Mouse (Mus musculus): Measurements from ENCODE around the gene Vmn1r54. TPM values are rescaled to one million over a fixed set of nuclear protein-coding genes. Genes with fewer than 3 reads are reported as not detected.
"Not testable (repeated sequence)": the region's sequence is repeated elsewhere in the genome, so short reads cannot be mapped to it uniquely, and the experiment has no call there.

The Vmn1r54 gene
- total RNA-seq (2012; rRNA removed) = not detected in 2 replicates

DNA sequence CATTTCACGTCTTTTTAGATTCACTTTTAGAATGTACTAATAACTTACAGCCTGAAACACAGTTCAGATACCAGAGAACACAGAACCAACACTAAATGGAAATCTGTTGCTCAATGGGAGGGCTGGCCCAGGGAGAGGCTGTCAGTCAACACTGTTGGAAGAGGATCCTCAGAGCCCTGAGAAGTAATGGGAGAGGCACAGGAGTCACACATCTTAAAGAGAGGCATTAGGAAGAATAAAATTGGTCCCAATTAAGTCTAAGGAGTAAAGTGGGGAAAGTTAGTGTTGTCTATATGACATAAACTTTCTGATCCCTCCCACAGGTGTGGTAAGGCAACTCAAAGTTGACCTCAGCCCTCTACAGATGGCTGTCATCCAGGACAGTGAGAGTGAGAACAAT lies at the start of gene Vmn1r54:
Gene Vmn1r54 (plus strand): TSS at position 301 of the 400 bp plus-strand sequence.
- Histone ChIP-seq H3K4me1 (ENCODE audit: control insufficient read depth in 2 of 2, insufficient read depth in 2 of 2, low read length in 2 of 2, poor library complexity in 1 of 2) (no peaks in the 10 kb centered on the region), H3K9me3 (ENCODE audit: control insufficient read depth, insufficient read depth, low read depth, low read length) (no peaks in the 10 kb centered on the region), H3K9ac (ENCODE audit: insufficient read depth, low read depth, low read length, poor library complexity, severe bottlenecking) (no peak within 1 kb of the TSS), H3K36me3 (ENCODE audit: control insufficient read depth, insufficient read depth, low read length, poor library complexity, severe bottlenecking) (no peaks in the 10 kb centered on the region), H3K4me3 (ENCODE audit: insufficient read depth in 1 of 2, low read depth in 1 of 2, low read length in 2 of 2, poor library complexity in 1 of 2, severe bottlenecking in 1 of 2) (no peak within 1 kb of the TSS), H3K27ac (ENCODE audit: insufficient read depth, low read depth, low read length, poor library complexity, severe bottlenecking) (no peak within 1 kb of the TSS)
- in situ Hi-C loops (cut with MboI; ENCODE audit: low sequenced_read_pairs in 2 of 2, unreplicated experiment in 2 of 2) = no loop called here
- TF ChIP-seq MAFK (IDR thresholded peaks at IDR 0.05; ENCODE audit: insufficient read depth, low read depth, low read length) (no peak), ZC3H11A (IDR thresholded peaks at IDR 0.05; ENCODE audit: borderline replicate concordance, low read depth, low read length) (no peak), ZNF384 (IDR thresholded peaks at IDR 0.05; ENCODE audit: low read depth, low read length) (no peak), HCFC1 (IDR thresholded peaks at IDR 0.05; ENCODE audit: borderline replicate concordance, insufficient read depth, low read length) (no peak), CHD2 (IDR thresholded peaks at IDR 0.05; ENCODE audit: low read depth, low read length) (no peak)
- no peak for DNase-seq (ENCODE audit: low read depth, low spot score)

GRCm38 (mm10) chr6:90202493-90202892 lies 43.6 kb upstream of the Vmn1r54 start, which contains the start of gene V1ra8:
Gene V1ra8, plus strand, starts transcription at chr6:90202793.
- H3K27ac ChIP-seq (ENCODE audit: insufficient read depth, low read depth, low read length, poor library complexity, severe bottlenecking); H3K4me3 ChIP-seq (ENCODE audit: insufficient read depth in 1 of 2, low read depth in 1 of 2, low read length in 2 of 2, poor library complexity in 1 of 2, severe bottlenecking in 1 of 2); H3K9ac ChIP-seq (ENCODE audit: insufficient read depth, low read depth, low read length, poor library complexity, severe bottlenecking); H3K9me3 ChIP-seq (ENCODE audit: control insufficient read depth, insufficient read depth, low read depth, low read length); in situ Hi-C loops (cut with MboI; ENCODE audit: low sequenced_read_pairs in 2 of 2, unreplicated experiment in 2 of 2); H3K4me1 ChIP-seq (ENCODE audit: control insufficient read depth in 2 of 2, insufficient read depth in 2 of 2, low read length in 2 of 2, poor library complexity in 1 of 2); H3K36me3 ChIP-seq (ENCODE audit: control insufficient read depth, insufficient read depth, low read length, poor library complexity, severe bottlenecking); DNase-seq (ENCODE audit: low read depth, low spot score): not testable (repeated sequence)

- H3K27ac ChIP-seq (ENCODE audit: insufficient read depth, low read depth, low read length, poor library complexity, severe bottlenecking) = no peak within 1 kb of the TSS
- in situ Hi-C loops (cut with MboI; ENCODE audit: low sequenced_read_pairs in 2 of 2, unreplicated experiment in 2 of 2) = no loop called here
- no peak for TF ChIP-seq ZNF384 (IDR thresholded peaks at IDR 0.05; ENCODE audit: low read depth, low read length)
- TF ChIP-seq HCFC1 (IDR thresholded peaks at IDR 0.05; ENCODE audit: borderline replicate concordance, insufficient read depth, low read length) = no peak
- no peak for TF ChIP-seq ZC3H11A (IDR thresholded peaks at IDR 0.05; ENCODE audit: borderline replicate concordance, low read depth, low read length)
- no peak for TF ChIP-seq CHD2 (IDR thresholded peaks at IDR 0.05; ENCODE audit: low read depth, low read length)
- no peak for TF ChIP-seq MAFK (IDR thresholded peaks at IDR 0.05; ENCODE audit: insufficient read depth, low read depth, low read length)
- H3K9ac ChIP-seq (ENCODE audit: insufficient read depth, low read depth, low read length, poor library complexity, severe bottlenecking) = no peak within 1 kb of the TSS
- H3K4me1 ChIP-seq (ENCODE audit: control insufficient read depth in 2 of 2, insufficient read depth in 2 of 2, low read length in 2 of 2, poor library complexity in 1 of 2) = no peaks in the 10 kb centered on the region
- DNase-seq (ENCODE audit: low read depth, low spot score) = no peak
- no peaks in the 10 kb centered on the region for H3K36me3 ChIP-seq (ENCODE audit: control insufficient read depth, insufficient read depth, low read length, poor library complexity, severe bottlenecking)
- 0 out of 2 replicates have a peak, but pooled peaks cover 3% of the 10 kb centered on the region for H3K9me3 ChIP-seq (ENCODE audit: control insufficient read depth, insufficient read depth, low read depth, low read length)
- H3K4me3 ChIP-seq (ENCODE audit: insufficient read depth in 1 of 2, low read depth in 1 of 2, low read length in 2 of 2, poor library complexity in 1 of 2, severe bottlenecking in 1 of 2) = no peak within 1 kb of the TSS
Measured at GRCm38 (mm10) chr6:90224338-90224737, 21.8 kb upstream of the Vmn1r54 start, which contains the start of gene Vmn1r53. Gene Vmn1r53, minus strand, starts transcription at chr6:90224438.

- H3K4me1 ChIP-seq (ENCODE audit: control insufficient read depth in 2 of 2, insufficient read depth in 2 of 2, low read length in 2 of 2, poor library complexity in 1 of 2); DNase-seq (ENCODE audit: low read depth, low spot score); H3K9me3 ChIP-seq (ENCODE audit: control insufficient read depth, insufficient read depth, low read depth, low read length); H3K27ac ChIP-seq (ENCODE audit: insufficient read depth, low read depth, low read length, poor library complexity, severe bottlenecking); H3K36me3 ChIP-seq (ENCODE audit: control insufficient read depth, insufficient read depth, low read length, poor library complexity, severe bottlenecking); H3K9ac ChIP-seq (ENCODE audit: insufficient read depth, low read depth, low read length, poor library complexity, severe bottlenecking); in situ Hi-C loops (cut with MboI; ENCODE audit: low sequenced_read_pairs in 2 of 2, unreplicated experiment in 2 of 2): not testable (repeated sequence)
- peak overlapping the region; percentile 34 to 35; a peak in 2 of 4 replicates for H3K4me3 ChIP-seq (ENCODE audit: insufficient read depth in 1 of 2, low read depth in 1 of 2, low read length in 2 of 2, poor library complexity in 1 of 2, severe bottlenecking in 1 of 2)
Measured at GRCm38 (mm10) chr6:90232114-90232513, 14.0 kb upstream of the Vmn1r54 start.

DNA sequence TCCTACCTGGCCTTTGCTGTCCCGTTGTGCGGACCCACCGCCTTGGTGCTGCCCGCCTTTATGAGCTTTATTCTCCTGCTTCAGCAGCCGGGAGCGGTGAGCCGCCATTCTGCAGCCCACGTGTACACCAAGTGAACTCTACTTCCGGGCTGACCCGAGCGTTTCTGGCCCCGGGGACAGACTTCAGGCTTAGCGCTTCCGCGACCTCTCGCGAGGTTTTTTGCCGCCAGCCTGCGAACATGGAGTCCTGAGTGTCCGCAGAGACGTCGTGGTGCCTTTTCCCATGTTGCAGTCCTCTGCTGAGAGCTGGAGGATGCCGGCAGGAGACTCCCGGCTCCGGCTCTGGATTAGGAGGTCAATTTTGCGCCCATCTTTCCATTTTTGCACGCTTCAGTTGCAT lies 13.4 kb upstream of the Vmn1r54 start:
- Histone ChIP-seq H3K9me3 (ENCODE audit: control insufficient read depth, insufficient read depth, low read depth, low read length) (0 out of 2 replicates have a peak, but pooled peaks cover 3% of the 10 kb centered on the region), H3K9ac (ENCODE audit: insufficient read depth, low read depth, low read length, poor library complexity, severe bottlenecking) (peak overlapping the region; percentile 19; the same call in 1 of the 2 replicates), H3K36me3 (ENCODE audit: control insufficient read depth, insufficient read depth, low read length, poor library complexity, severe bottlenecking) (no peaks in the 10 kb centered on the region), H3K4me3 (ENCODE audit: insufficient read depth in 1 of 2, low read depth in 1 of 2, low read length in 2 of 2, poor library complexity in 1 of 2, severe bottlenecking in 1 of 2) (peak overlapping the region; percentile 34 to 35), H3K27ac (ENCODE audit: insufficient read depth, low read depth, low read length, poor library complexity, severe bottlenecking) (no peak overlapping the region), H3K4me1 (ENCODE audit: control insufficient read depth in 2 of 2, insufficient read depth in 2 of 2, low read length in 2 of 2, poor library complexity in 1 of 2) (peaks cover 0 to 1% of the 10 kb centered on the region in 2 experiments; a peak in 1 of 4 replicates)
- in situ Hi-C loops (cut with MboI; ENCODE audit: low sequenced_read_pairs in 2 of 2, unreplicated experiment in 2 of 2) = no loop called here
- TF ChIP-seq HCFC1 (IDR thresholded peaks at IDR 0.05; ENCODE audit: borderline replicate concordance, insufficient read depth, low read length) (no peak), CHD2 (IDR thresholded peaks at IDR 0.05; ENCODE audit: low read depth, low read length) (peak; percentile 52; the same call in 1 of the 2 replicates)
- DNase-seq (ENCODE audit: low read depth, low spot score) = peak; percentile 56
